Mouse (Mus musculus): ENCODE data around the gene Mrpl54. TPM values are rescaled to one million over a fixed set of nuclear protein-coding genes. Genes with fewer than 3 reads are reported as not detected.

The Mrpl54 gene
- polyA plus RNA-seq, 1 experiment from 2014 or later = 142 TPM

GRCm38 (mm10) chr10:81304597-81305238 is 38.0 kb upstream of the Mrpl54 start:
- Histone ChIP-seq H3K4me2 (replicated peaks) (no peak overlapping the region), H3K27me3 (ENCODE audit: control insufficient read depth, insufficient read depth, low read length) (no peaks in the 10 kb centered on the region), H3K36me3 (replicated peaks; ENCODE audit: control insufficient read depth, insufficient read depth) (peaks cover 42% of the 10 kb centered on the region), H3K9ac (no peak overlapping the region), H3K27ac (no peak overlapping the region), H3K4me1 (replicated peaks; ENCODE audit: control insufficient read depth, insufficient read depth, low read length) (no peaks in the 10 kb centered on the region; the same call in 1 of the 2 replicates), H3K4me3 (replicated peaks; ENCODE audit: low read length) (no peak overlapping the region), H3K9me3 (ENCODE audit: control insufficient read depth, low read length) (no peaks in the 10 kb centered on the region)
- 28% methylated on average over 6 of the region's 9 CpGs for WGBS
- no peak for ATAC-seq (ENCODE audit: low FRiP score)
- DNase-seq (ENCODE audit: low spot score) = no peak

GRCm38 (mm10) chr10:81303761-81304160 is 37.0 kb upstream of the Mrpl54 start:
- 79% methylated on average over 7 of the region's 7 CpGs for WGBS
- Histone ChIP-seq H3K4me2 (replicated peaks) (no peak overlapping the region), H3K27ac (no peak overlapping the region), H3K9ac (no peak overlapping the region), H3K9me3 (ENCODE audit: control insufficient read depth, low read length) (no peaks in the 10 kb centered on the region), H3K36me3 (replicated peaks; ENCODE audit: control insufficient read depth, insufficient read depth) (peaks cover 33% of the 10 kb centered on the region), H3K27me3 (ENCODE audit: control insufficient read depth, insufficient read depth, low read length) (no peaks in the 10 kb centered on the region), H3K4me1 (replicated peaks; ENCODE audit: control insufficient read depth, insufficient read depth, low read length) (no peaks in the 10 kb centered on the region; the same call in 1 of the 2 replicates), H3K4me3 (replicated peaks; ENCODE audit: low read length) (no peak overlapping the region)
- ATAC-seq (ENCODE audit: low FRiP score) (no peak), DNase-seq (ENCODE audit: low spot score) (no peak)

- DNase-seq (ENCODE audit: low spot score) (no peak), ATAC-seq (ENCODE audit: low FRiP score) (no peak)
- Histone ChIP-seq H3K4me3 (replicated peaks; ENCODE audit: low read length) (no peak overlapping the region), H3K4me1 (replicated peaks; ENCODE audit: control insufficient read depth, insufficient read depth, low read length) (no peaks in the 10 kb centered on the region; the same call in 1 of the 2 replicates), H3K27me3 (ENCODE audit: control insufficient read depth, insufficient read depth, low read length) (no peaks in the 10 kb centered on the region), H3K9me3 (ENCODE audit: control insufficient read depth, low read length) (no peaks in the 10 kb centered on the region), H3K4me2 (replicated peaks) (no peak overlapping the region), H3K27ac (no peak overlapping the region), H3K36me3 (replicated peaks; ENCODE audit: control insufficient read depth, insufficient read depth) (peaks cover 28% of the 10 kb centered on the region), H3K9ac (no peak overlapping the region; the same call in 1 of the 2 replicates)
- 79% methylated on average over 10 of the region's 10 CpGs for WGBS
Measured at GRCm38 (mm10) chr10:81303258-81303657, 36.5 kb upstream of the Mrpl54 start.

- H3K27me3 ChIP-seq (ENCODE audit: control insufficient read depth, insufficient read depth, low read length) = no peaks in the 10 kb centered on the region
- no peak overlapping the region for H3K27ac ChIP-seq
- no peak overlapping the region for H3K9ac ChIP-seq
Measured at GRCm38 (mm10) chr10:81302781-81303218, 36.1 kb upstream of the Mrpl54 start.

GRCm38 (mm10) chr10:81302288-81302687 is 35.6 kb upstream of the Mrpl54 start:
- Histone ChIP-seq H3K36me3 (replicated peaks; ENCODE audit: control insufficient read depth, insufficient read depth) (peaks cover 18% of the 10 kb centered on the region), H3K4me2 (replicated peaks) (no peak overlapping the region), H3K27ac (no peak overlapping the region), H3K9ac (no peak overlapping the region), H3K27me3 (ENCODE audit: control insufficient read depth, insufficient read depth, low read length) (no peaks in the 10 kb centered on the region), H3K4me1 (replicated peaks; ENCODE audit: control insufficient read depth, insufficient read depth, low read length) (no peaks in the 10 kb centered on the region; the same call in 1 of the 2 replicates), H3K4me3 (replicated peaks; ENCODE audit: low read length) (no peak overlapping the region), H3K9me3 (ENCODE audit: control insufficient read depth, low read length) (no peaks in the 10 kb centered on the region)
- ATAC-seq (ENCODE audit: low FRiP score) = no peak
- WGBS = 57% methylated on average over 4 of the region's 4 CpGs
- DNase-seq (ENCODE audit: low spot score) = no peak

More at GRCm38 (mm10) chr10:81302781-81303218, 36.1 kb upstream of the Mrpl54 start:
- peaks cover 23% of the 10 kb centered on the region for H3K36me3 ChIP-seq (replicated peaks; ENCODE audit: control insufficient read depth, insufficient read depth)
- no peaks in the 10 kb centered on the region for H3K9me3 ChIP-seq (ENCODE audit: control insufficient read depth, low read length)
- DNase-seq (ENCODE audit: low spot score) (no peak), ATAC-seq (ENCODE audit: low FRiP score) (no peak)
- no peak overlapping the region for H3K4me3 ChIP-seq (replicated peaks; ENCODE audit: low read length)
- H3K4me2 ChIP-seq (replicated peaks) = no peak overlapping the region
- 62% methylated on average over 14 of the region's 14 CpGs for WGBS
- no peaks in the 10 kb centered on the region; the same call in 1 of the 2 replicates for H3K4me1 ChIP-seq (replicated peaks; ENCODE audit: control insufficient read depth, insufficient read depth, low read length)

- Histone ChIP-seq H3K9ac (no peak overlapping the region), H3K36me3 (replicated peaks; ENCODE audit: control insufficient read depth, insufficient read depth) (peaks cover 9% of the 10 kb centered on the region), H3K4me3 (replicated peaks; ENCODE audit: low read length) (no peak overlapping the region), H3K4me1 (replicated peaks; ENCODE audit: control insufficient read depth, insufficient read depth, low read length) (no peaks in the 10 kb centered on the region; the same call in 1 of the 2 replicates), H3K9me3 (ENCODE audit: control insufficient read depth, low read length) (no peaks in the 10 kb centered on the region), H3K27ac (no peak overlapping the region), H3K27me3 (ENCODE audit: control insufficient read depth, insufficient read depth, low read length) (no peaks in the 10 kb centered on the region), H3K4me2 (replicated peaks) (no peak overlapping the region)
- DNase-seq (ENCODE audit: low spot score) = no peak
- no peak for ATAC-seq (ENCODE audit: low FRiP score)
- WGBS = 85% methylated on average over 9 of the region's 9 CpGs
Measured at GRCm38 (mm10) chr10:81301321-81301720, 34.6 kb upstream of the Mrpl54 start.

GRCm38 (mm10) chr10:81300352-81300907 is 33.7 kb upstream of the Mrpl54 start:
- Histone ChIP-seq H3K4me2 (replicated peaks) (no peak overlapping the region), H3K9ac (no peak overlapping the region), H3K4me1 (replicated peaks; ENCODE audit: control insufficient read depth, insufficient read depth, low read length) (no peaks in the 10 kb centered on the region; the same call in 1 of the 2 replicates), H3K36me3 (replicated peaks; ENCODE audit: control insufficient read depth, insufficient read depth) (no peaks in the 10 kb centered on the region), H3K9me3 (ENCODE audit: control insufficient read depth, low read length) (no peaks in the 10 kb centered on the region), H3K27ac (no peak overlapping the region), H3K4me3 (replicated peaks; ENCODE audit: low read length) (no peak overlapping the region), H3K27me3 (ENCODE audit: control insufficient read depth, insufficient read depth, low read length) (no peaks in the 10 kb centered on the region)
- no peak for ATAC-seq (ENCODE audit: low FRiP score)
- 81% methylated on average over 9 of the region's 9 CpGs for WGBS
- DNase-seq (ENCODE audit: low spot score) = no peak

- 89% methylated on average over 14 of the region's 14 CpGs for WGBS
- no peak overlapping the region for H3K9ac ChIP-seq
Measured at GRCm38 (mm10) chr10:81299585-81300351, 33.0 kb upstream of the Mrpl54 start.

GRCm38 (mm10) chr10:81298369-81299100 is 31.8 kb upstream of the Mrpl54 start:
- H3K9ac ChIP-seq = no peak overlapping the region
- H3K27me3 ChIP-seq (ENCODE audit: control insufficient read depth, insufficient read depth, low read length) = no peaks in the 10 kb centered on the region
- H3K27ac ChIP-seq = no peak overlapping the region
- peaks cover 17% of the 10 kb centered on the region for H3K4me1 ChIP-seq (replicated peaks; ENCODE audit: control insufficient read depth, insufficient read depth, low read length)
- no peak for ATAC-seq (ENCODE audit: low FRiP score)
- no peaks in the 10 kb centered on the region for H3K36me3 ChIP-seq (replicated peaks; ENCODE audit: control insufficient read depth, insufficient read depth)
- H3K4me3 ChIP-seq (replicated peaks; ENCODE audit: low read length) = no peak overlapping the region
- no peak overlapping the region for H3K4me2 ChIP-seq (replicated peaks)
- no peak for DNase-seq (ENCODE audit: low spot score)
- 94% methylated on average over 17 of the region's 17 CpGs for WGBS
- H3K9me3 ChIP-seq (ENCODE audit: control insufficient read depth, low read length) = no peaks in the 10 kb centered on the region

More at GRCm38 (mm10) chr10:81299585-81300351, 33.0 kb upstream of the Mrpl54 start:
- ATAC-seq (ENCODE audit: low FRiP score) = no peak
- H3K27ac ChIP-seq = no peak overlapping the region
- H3K4me2 ChIP-seq (replicated peaks) = no peak overlapping the region
- no peaks in the 10 kb centered on the region for H3K36me3 ChIP-seq (replicated peaks; ENCODE audit: control insufficient read depth, insufficient read depth)
- H3K4me3 ChIP-seq (replicated peaks; ENCODE audit: low read length) = no peak overlapping the region
- H3K9me3 ChIP-seq (ENCODE audit: control insufficient read depth, low read length) = no peaks in the 10 kb centered on the region
- H3K4me1 ChIP-seq (replicated peaks; ENCODE audit: control insufficient read depth, insufficient read depth, low read length) = peaks cover 6% of the 10 kb centered on the region
- no peaks in the 10 kb centered on the region for H3K27me3 ChIP-seq (ENCODE audit: control insufficient read depth, insufficient read depth, low read length)
- no peak for DNase-seq (ENCODE audit: low spot score)
